Mouse (Mus musculus): ENCODE results near the gene Borcs6.

GRCm38 (mm10) chr11:69086390-69086789 is 26.9 kb downstream of the Borcs6 start:
- no peak for TF ChIP-seq CTCF (IDR thresholded peaks at IDR 0.05 in 2 of 3, conservative IDR thresholded peaks at IDR 0.05 in 1 of 3; ENCODE audit: control insufficient read depth in 1 of 3, insufficient read depth in 1 of 3, low read depth in 2 of 3, low read length in 3 of 3, poor library complexity in 1 of 3, severe bottlenecking in 1 of 3)
- no peak for TF ChIP-seq MAFK (IDR thresholded peaks at IDR 0.05; ENCODE audit: borderline replicate concordance, low read depth, low read length)
- TF ChIP-seq MAZ (IDR thresholded peaks at IDR 0.05; ENCODE audit: low read depth, low read length): no peak
- no peak for TF ChIP-seq GATA1 (IDR thresholded peaks at IDR 0.05; ENCODE audit: low read depth, low read length)
- no peak for TF ChIP-seq EP300 (IDR thresholded peaks at IDR 0.05; ENCODE audit: low read depth in 1 of 2, low read length in 2 of 2)
- no peak for TF ChIP-seq USF2 (IDR thresholded peaks at IDR 0.05; ENCODE audit: borderline replicate concordance in 1 of 2, insufficient read depth in 1 of 2, low read depth in 1 of 2, low read length in 2 of 2)
- TF ChIP-seq ZMIZ1 (IDR thresholded peaks at IDR 0.05; ENCODE audit: low read depth, low read length): no peak
- no peak for TF ChIP-seq ZNF384 (IDR thresholded peaks at IDR 0.05; ENCODE audit: low read depth, low read length)
- no peak for TF ChIP-seq SIN3A (IDR thresholded peaks at IDR 0.05; ENCODE audit: low read length)
- no peak for TF ChIP-seq POLR2A (IDR thresholded peaks at IDR 0.05; ENCODE audit: control insufficient read depth in 1 of 2, insufficient read depth in 1 of 2, low read depth in 1 of 2, low read length in 2 of 2, poor library complexity in 1 of 2)
- no peak for TF ChIP-seq TBP (IDR thresholded peaks at IDR 0.05; ENCODE audit: low read depth, low read length)
- no peak for TF ChIP-seq NRF1 (IDR thresholded peaks at IDR 0.05; ENCODE audit: insufficient read depth, low read depth, low read length, poor library complexity, severe bottlenecking)
- no peak for TF ChIP-seq CHD2 (IDR thresholded peaks at IDR 0.05; ENCODE audit: low read length)
